Mouse (Mus musculus) brain, embryonic 14.5 days (tissue): ENCODE measurements around the gene Zfp827.

Experiments
- CTCF ChIP-seq: fragments of 200-500 bp; IDR thresholded peaks from 2 replicates; pipeline ENCODE4 v1.5.1; 2012; ENCODE audit warnings: inconsistent platforms, mild to moderate bottlenecking, moderate library complexity, borderline replicate concordance; ENCODE audit not compliant: insufficient read depth, insufficient read length; ENCODE audit errors: extremely low read depth
- POLR2A ChIP-seq: fragments of 200-500 bp; IDR thresholded peaks from 2 replicates; pipeline ENCODE4 v1.6.1; 2012; ENCODE audit warnings: mild to moderate bottlenecking, inconsistent platforms, borderline replicate concordance; ENCODE audit not compliant: poor library complexity, insufficient read depth, insufficient read length, severe bottlenecking; ENCODE audit errors: extremely low read depth

DNA sequence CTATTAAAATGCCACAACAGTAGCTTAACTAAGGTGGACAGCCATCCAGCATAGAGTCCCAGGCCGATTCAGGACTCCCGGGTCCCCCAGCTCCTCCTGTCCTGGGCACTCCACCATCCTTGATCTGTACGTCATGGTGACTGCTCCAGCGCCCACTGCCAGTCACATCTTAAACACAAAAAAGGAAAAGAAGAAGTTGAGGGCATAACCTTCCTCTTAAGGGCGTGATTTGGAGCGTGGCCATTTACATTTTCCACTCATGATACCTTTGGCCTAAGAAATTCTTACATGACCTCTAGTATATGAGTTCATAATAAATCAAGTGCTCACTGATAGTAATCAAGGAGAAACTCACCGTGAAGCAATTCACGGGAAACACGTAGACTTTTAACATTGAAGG, 131.2 kb downstream of the Zfp827 start:
- TF ChIP-seq POLR2A = no peak
- no peak for TF ChIP-seq CTCF
